ENCODE assay signal across 19 mouse cellular contexts in genomic region chr8:62425988-62426387, GRCm38 (mm10).
DNase-seq lines count a peak whose midpoint lies in the region; ATAC-seq lines count a peak whose summit lies in the region.
"Had no signal": no experiment of that assay in that cellular context is flagged by ENCODE, and none has a peak within 500 bp of the region (broad histone marks: within the 10 kb centered on the region; RNA-seq: fewer than 3 reads in every experiment).

No protein-coding gene starts in this region.

- peak; percentile 47; the same call in 1 of the 2 replicates for ATAC-seq in embryonic facial prominence, embryonic 14.5 days (ENCODE audit: low read depth)
- ATAC-seq in midbrain, embryonic 12.5 days (ENCODE audit: low FRiP score, low read depth), result peak; percentile 71
- ATAC-seq in midbrain, embryonic 16.5 days, result peak; percentile 82
- ATAC-seq: CD4-positive, CD25-positive, alpha-beta regulatory T cell, adult 4 months; hindbrain, embryonic 16.5 days had no signal

- no peaks in the 10 kb centered on the region for H3K9me3 ChIP-seq in embryonic facial prominence, embryonic 14.5 days (ENCODE audit: control insufficient read depth, low read length)
- no peaks in the 10 kb centered on the region for H3K9me3 ChIP-seq in embryonic facial prominence, embryonic 10.5 days
- no peaks in the 10 kb centered on the region for H3K9me3 ChIP-seq in midbrain, embryonic 12.5 days
- no peaks in the 10 kb centered on the region for H3K9me3 ChIP-seq in midbrain, embryonic 10.5 days (replicated peaks)
- H3K9me3 ChIP-seq in midbrain, embryonic 16.5 days (replicated peaks; ENCODE audit: control insufficient read depth, low read length, poor library complexity, severe bottlenecking), result no peaks in the 10 kb centered on the region
- H3K9me3 ChIP-seq: forebrain, embryonic 12.5 days; G1E; heart, embryonic 13.5 days had no signal

- no peak for DNase-seq in embryonic facial prominence, embryonic 14.5 days (ENCODE audit: low spot score)
- DNase-seq in embryonic facial prominence, embryonic 10.5 days (ENCODE audit: low spot score), result no peak
- no peak for DNase-seq in midbrain, embryonic 10.5 days (ENCODE audit: low spot score)
- peak; percentile 59 for DNase-seq in Muller cell, postnatal 12 days (ENCODE audit: inconsistent ontology term)
- DNase-seq in right cerebral cortex, postnatal 10 days (ENCODE audit: low spot score in 2 of 2), result no peak
- DNase-seq: adrenal gland, postnatal 10 days; B cell, adult 2 months; cerebellum, adult 2 months; cerebellum, postnatal 10 days; gastrocnemius, postnatal 36 days; heart, adult 11 months; heart, postnatal 36 days had no signal

- no peak overlapping the region for H3K9ac ChIP-seq in embryonic facial prominence, embryonic 14.5 days (ENCODE audit: low read depth, low read length)
- no peak overlapping the region for H3K9ac ChIP-seq in midbrain, embryonic 12.5 days (replicated peaks)
- no peak overlapping the region for H3K9ac ChIP-seq in midbrain, embryonic 16.5 days (ENCODE audit: low read depth, low read length)
- H3K9ac ChIP-seq: forebrain, embryonic 12.5 days; heart, embryonic 13.5 days had no signal

- no peaks in the 10 kb centered on the region for H3K36me3 ChIP-seq in embryonic facial prominence, embryonic 14.5 days (ENCODE audit: control insufficient read depth, insufficient read depth, low read length)
- H3K36me3 ChIP-seq in embryonic facial prominence, embryonic 10.5 days (replicated peaks), result no peaks in the 10 kb centered on the region
- H3K36me3 ChIP-seq in midbrain, embryonic 12.5 days, result no peaks in the 10 kb centered on the region
- no peaks in the 10 kb centered on the region for H3K36me3 ChIP-seq in midbrain, embryonic 10.5 days
- H3K36me3 ChIP-seq in midbrain, embryonic 16.5 days (ENCODE audit: control insufficient read depth, insufficient read depth, low read length), result no peaks in the 10 kb centered on the region
- H3K36me3 ChIP-seq: forebrain, embryonic 12.5 days; G1E; heart, embryonic 13.5 days had no signal

- no peak overlapping the region for H3K4me3 ChIP-seq in embryonic facial prominence, embryonic 14.5 days (ENCODE audit: low read depth, low read length)
- H3K4me3 ChIP-seq in embryonic facial prominence, embryonic 10.5 days, result no peak overlapping the region
- H3K4me3 ChIP-seq in midbrain, embryonic 12.5 days, result no peak overlapping the region
- no peak overlapping the region for H3K4me3 ChIP-seq in midbrain, embryonic 10.5 days
- no peak overlapping the region for H3K4me3 ChIP-seq in midbrain, embryonic 16.5 days (ENCODE audit: low read depth, low read length)
- H3K4me3 ChIP-seq: forebrain, embryonic 12.5 days; heart, embryonic 13.5 days had no signal

- H3K4me2 ChIP-seq in embryonic facial prominence, embryonic 14.5 days (ENCODE audit: low read depth, low read length), result no peak overlapping the region
- no peak overlapping the region for H3K4me2 ChIP-seq in midbrain, embryonic 12.5 days (replicated peaks)
- H3K4me2 ChIP-seq in midbrain, embryonic 16.5 days (ENCODE audit: low read length), result no peak overlapping the region
- H3K4me2 ChIP-seq: forebrain, embryonic 12.5 days; heart, embryonic 13.5 days had no signal

- H3K4me1 ChIP-seq in embryonic facial prominence, embryonic 14.5 days (ENCODE audit: control insufficient read depth, insufficient read depth, low read length), result no peaks in the 10 kb centered on the region
- no peaks in the 10 kb centered on the region for H3K4me1 ChIP-seq in embryonic facial prominence, embryonic 10.5 days
- no peaks in the 10 kb centered on the region for H3K4me1 ChIP-seq in midbrain, embryonic 12.5 days
- no peaks in the 10 kb centered on the region for H3K4me1 ChIP-seq in midbrain, embryonic 10.5 days
- H3K4me1 ChIP-seq in midbrain, embryonic 16.5 days (ENCODE audit: control insufficient read depth, insufficient read depth, low read length), result no peaks in the 10 kb centered on the region
- H3K4me1 ChIP-seq: forebrain, embryonic 12.5 days; heart, embryonic 13.5 days had no signal

- H3K27ac ChIP-seq in embryonic facial prominence, embryonic 14.5 days (replicated peaks; ENCODE audit: low read depth, low read length), result no peak overlapping the region
- H3K27ac ChIP-seq in embryonic facial prominence, embryonic 10.5 days (replicated peaks), result no peak overlapping the region
- H3K27ac ChIP-seq in midbrain, embryonic 12.5 days (replicated peaks), result no peak overlapping the region
- no peak overlapping the region for H3K27ac ChIP-seq in midbrain, embryonic 10.5 days (replicated peaks)
- H3K27ac ChIP-seq in midbrain, embryonic 16.5 days (ENCODE audit: low read length), result no peak overlapping the region
- H3K27ac ChIP-seq: forebrain, embryonic 12.5 days; heart, embryonic 13.5 days had no signal

- H3K27me3 ChIP-seq in embryonic facial prominence, embryonic 14.5 days (replicated peaks; ENCODE audit: control insufficient read depth, insufficient read depth, low read length), result no peaks in the 10 kb centered on the region
- H3K27me3 ChIP-seq in embryonic facial prominence, embryonic 10.5 days (replicated peaks; ENCODE audit: low read depth, poor library complexity, severe bottlenecking), result no peaks in the 10 kb centered on the region
- no peaks in the 10 kb centered on the region for H3K27me3 ChIP-seq in midbrain, embryonic 12.5 days
- H3K27me3 ChIP-seq in midbrain, embryonic 10.5 days (ENCODE audit: low read depth, poor library complexity, severe bottlenecking), result no peaks in the 10 kb centered on the region
- H3K27me3 ChIP-seq in midbrain, embryonic 16.5 days (ENCODE audit: control insufficient read depth, insufficient read depth, low read depth, low read length), result no peaks in the 10 kb centered on the region
- H3K27me3 ChIP-seq: forebrain, embryonic 12.5 days; heart, embryonic 13.5 days had no signal
